Mouse (Mus musculus) cortical plate, adult 2 months (tissue): Measurements from ENCODE around the gene Furin.

Experiments used
- CTCF ChIP-seq: fragments of 200-500 bp; IDR thresholded peaks from 2 replicates; pipeline ENCODE4 v1.5.1; 2011; ENCODE audit warnings: mild to moderate bottlenecking, control low read depth, low read length; ENCODE audit not compliant: insufficient read depth; ENCODE audit errors: extremely low read depth
- POLR2A ChIP-seq: fragments of 200-500 bp; IDR thresholded peaks from 2 replicates; pipeline ENCODE4 v1.6.1; 2011; ENCODE audit warnings: mild to moderate bottlenecking, low read length, control low read depth; ENCODE audit not compliant: insufficient read depth; ENCODE audit errors: extremely low read depth

- TF ChIP-seq CTCF (no peak), POLR2A (no peak)
Observed at GRCm38 (mm10) chr7:80394600-80394999, 10.6 kb downstream of the Furin start.
